Mouse (Mus musculus) midbrain, embryonic 15.5 days (tissue): ENCODE data around the gene Gm21976. TPM values are rescaled to one million over a fixed set of nuclear protein-coding genes. Genes with fewer than 3 reads are reported as not detected.

Experiments
- ATAC-seq: fragments of 200-750 bp; cut with Nextera tagmentation; replicated peaks from 2 replicates; pipeline ENCODE4 v1.8.0; 2017; ENCODE audit warnings: moderate TSS enrichment
- H3K27ac ChIP-seq: fragments of 300-500 bp; sonication (generic); 2 replicates; pipeline ENCODE4 v1.5.1; 2015; ENCODE audit warnings: mild to moderate bottlenecking, inconsistent platforms
- H3K27me3 ChIP-seq: fragments of 300-500 bp; sonication (generic); replicated peaks from 2 replicates; pipeline ENCODE4 v1.6.1; 2015; ENCODE audit warnings: inconsistent platforms
- H3K36me3 ChIP-seq: fragments of 300-500 bp; sonication (generic); replicated peaks from 2 replicates; pipeline ENCODE4 v1.6.1; 2015; ENCODE audit warnings: inconsistent platforms
- H3K4me1 ChIP-seq: fragments of 300-500 bp; sonication (generic); 2 replicates; pipeline ENCODE4 v1.6.1; 2015; ENCODE audit warnings: inconsistent platforms
- H3K4me2 ChIP-seq: fragments of 300-500 bp; sonication (generic); 2 replicates; pipeline ENCODE4 v1.6.1; 2015; ENCODE audit warnings: inconsistent platforms, mild to moderate bottlenecking, moderate library complexity
- H3K4me3 ChIP-seq: fragments of 300-500 bp; sonication (generic); 2 replicates; pipeline ENCODE4 v1.5.1; 2015; ENCODE audit warnings: mild to moderate bottlenecking, inconsistent platforms
- H3K9ac ChIP-seq: fragments of 300-500 bp; sonication (generic); 2 replicates; pipeline ENCODE4 v1.6.1; 2015; ENCODE audit warnings: mild to moderate bottlenecking, inconsistent platforms
- H3K9me3 ChIP-seq: fragments of 300-500 bp; sonication (generic); 2 replicates; pipeline ENCODE4 v1.6.1; 2016; ENCODE audit warnings: inconsistent platforms
- WGBS: fragments of 180-500 bp; shearing (Covaris S2); methylation state at CpG from one replicate; pipeline ENCODE4 v1.1.7; 2015; ENCODE audit warnings: mixed read lengths; 5-methylcytosine and 5-hydroxymethylcytosine counted together
- polyA plus RNA-seq: library from polyadenylated mRNA; unstranded; fragments of >200 nt; fragmentation: Nextera tagmentation; extraction: Ambion mirVana; gene quantifications from 2 replicates; pipeline ENCODE4 v1.2.1, GENCODE M21; 2015

Gene Gm21976
- polyA plus RNA-seq, 1 experiment from 2014 or later = not detected

DNA sequence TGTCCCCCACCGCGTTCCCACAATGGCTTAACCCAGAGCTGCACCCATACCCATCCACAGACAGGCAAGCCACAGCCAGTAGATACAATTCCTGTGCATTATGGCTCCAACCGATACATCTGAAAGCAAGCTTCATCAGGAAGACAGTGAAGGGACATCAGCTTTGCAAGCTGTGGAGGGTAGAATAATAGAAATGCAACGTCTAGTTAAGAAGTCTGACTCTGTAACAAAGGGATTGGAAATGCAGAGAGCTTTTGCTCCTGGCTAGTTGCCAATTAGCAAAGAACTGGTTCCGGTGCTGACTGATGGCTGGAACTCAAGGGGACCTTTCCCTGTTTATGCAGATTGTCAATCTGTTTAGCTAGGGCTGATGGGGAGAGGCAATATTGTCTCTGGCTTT, 26.7 kb downstream of the Gm21976 start:
- Histone ChIP-seq H3K4me2 (no peak overlapping the region), H3K36me3 (peaks cover 18% of the 10 kb centered on the region), H3K4me3 (no peak overlapping the region), H3K9me3 (no peaks in the 10 kb centered on the region), H3K27ac (peak overlapping the region; percentile 43; the same call in 1 of the 2 replicates), H3K27me3 (no peaks in the 10 kb centered on the region), H3K4me1 (peaks cover 4% of the 10 kb centered on the region; the same call in 1 of the 2 replicates), H3K9ac (no peak overlapping the region)
- peak; percentile 44; the same call in 1 of the 2 replicates for ATAC-seq
- WGBS = 28% methylated on average over 5 of the region's 5 CpGs

DNA sequence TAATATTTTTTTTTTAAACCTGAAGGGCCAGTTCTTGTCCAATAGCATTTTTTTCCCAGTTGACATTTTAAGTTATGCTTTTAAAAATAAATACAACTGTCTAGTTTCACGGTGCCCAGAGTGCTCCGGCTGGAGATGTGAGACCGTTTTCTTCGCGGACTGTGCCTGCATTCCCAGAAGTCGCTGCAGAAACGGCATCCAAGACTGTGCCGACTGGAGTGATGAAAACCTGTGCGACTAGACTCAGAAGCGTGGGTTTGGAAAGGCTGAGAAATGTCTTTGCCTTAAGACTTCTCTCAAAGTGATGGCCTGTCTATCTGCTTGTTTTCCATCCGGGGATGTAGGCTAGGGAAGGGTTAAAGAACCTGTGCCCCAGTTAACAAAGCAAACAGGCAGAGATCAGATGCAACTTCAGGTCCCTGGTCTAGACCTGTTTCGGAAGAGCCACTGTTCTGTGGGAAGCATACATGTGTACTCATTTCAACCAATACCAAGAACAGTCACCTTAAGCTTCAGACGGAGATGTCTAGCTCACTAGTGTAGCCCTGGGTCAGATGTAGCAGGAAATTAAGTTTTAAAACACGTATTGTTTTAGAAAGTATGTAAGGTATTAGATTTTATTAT, 27.3 kb downstream of the Gm21976 start:
- Histone ChIP-seq H3K4me2 (no peak overlapping the region), H3K36me3 (peaks cover 23% of the 10 kb centered on the region), H3K9ac (no peak overlapping the region), H3K4me3 (no peak overlapping the region), H3K27me3 (no peaks in the 10 kb centered on the region), H3K27ac (0 out of 2 replicates have a peak overlapping the region, but pooled peaks have one; percentile 14), H3K9me3 (no peaks in the 10 kb centered on the region), H3K4me1 (peaks cover 4% of the 10 kb centered on the region; the same call in 1 of the 2 replicates)
- ATAC-seq = peak; percentile 29; the same call in 1 of the 2 replicates
- 56% methylated on average over 14 of the region's 14 CpGs for WGBS

DNA sequence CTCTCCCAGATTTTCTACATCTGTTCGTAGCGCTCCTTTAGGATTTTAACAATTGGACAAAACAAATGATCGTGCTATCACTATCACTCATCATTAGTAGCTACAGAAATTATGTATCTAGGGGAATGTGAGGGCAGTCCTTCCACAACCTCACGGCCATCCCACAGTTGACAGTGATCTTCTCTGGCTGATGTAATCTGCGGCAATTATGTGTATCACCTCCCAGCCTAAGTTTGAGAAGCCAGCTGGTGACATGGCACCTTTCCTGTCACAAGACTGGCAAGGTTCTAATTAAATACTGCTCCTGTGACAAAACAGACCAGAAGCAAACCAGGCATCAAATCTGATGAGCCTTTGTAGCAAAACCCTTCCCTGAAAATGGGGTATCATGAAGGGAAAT, 28.3 kb downstream of the Gm21976 start:
- Histone ChIP-seq H3K27ac (no peak overlapping the region), H3K36me3 (peaks cover 32% of the 10 kb centered on the region), H3K4me1 (peaks cover 4% of the 10 kb centered on the region; the same call in 1 of the 2 replicates), H3K27me3 (no peaks in the 10 kb centered on the region), H3K4me3 (no peak overlapping the region), H3K4me2 (no peak overlapping the region), H3K9ac (no peak overlapping the region), H3K9me3 (no peaks in the 10 kb centered on the region)
- ATAC-seq = no peak
- WGBS = 83% methylated on average over 5 of the region's 5 CpGs

DNA sequence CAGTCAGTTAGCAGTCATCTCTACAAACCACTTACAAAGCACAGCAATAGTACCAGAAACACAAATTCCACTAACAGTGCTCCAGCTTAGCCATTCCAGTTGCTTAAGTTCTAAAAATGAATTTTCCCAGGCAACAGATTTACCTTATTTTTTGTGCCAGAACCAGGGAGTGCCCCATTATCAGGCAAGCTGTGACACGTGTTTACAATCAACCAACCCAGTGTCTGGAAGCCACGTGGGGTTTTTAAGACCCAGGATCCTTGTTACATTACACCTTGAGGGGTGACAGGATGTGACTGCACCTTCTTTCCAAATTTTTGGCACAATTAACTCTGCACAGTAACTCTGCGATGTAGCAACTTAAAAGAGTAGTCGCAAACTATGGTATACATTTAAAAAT, 29.0 kb downstream of the Gm21976 start:
- no peak for ATAC-seq
- Histone ChIP-seq H3K4me2 (no peak overlapping the region), H3K4me1 (peaks cover 4% of the 10 kb centered on the region; the same call in 1 of the 2 replicates), H3K27me3 (no peaks in the 10 kb centered on the region), H3K27ac (no peak overlapping the region), H3K9ac (no peak overlapping the region), H3K36me3 (peaks cover 32% of the 10 kb centered on the region), H3K9me3 (no peaks in the 10 kb centered on the region), H3K4me3 (no peak overlapping the region)
- WGBS = 90% methylated on average over 4 of the region's 4 CpGs

DNA sequence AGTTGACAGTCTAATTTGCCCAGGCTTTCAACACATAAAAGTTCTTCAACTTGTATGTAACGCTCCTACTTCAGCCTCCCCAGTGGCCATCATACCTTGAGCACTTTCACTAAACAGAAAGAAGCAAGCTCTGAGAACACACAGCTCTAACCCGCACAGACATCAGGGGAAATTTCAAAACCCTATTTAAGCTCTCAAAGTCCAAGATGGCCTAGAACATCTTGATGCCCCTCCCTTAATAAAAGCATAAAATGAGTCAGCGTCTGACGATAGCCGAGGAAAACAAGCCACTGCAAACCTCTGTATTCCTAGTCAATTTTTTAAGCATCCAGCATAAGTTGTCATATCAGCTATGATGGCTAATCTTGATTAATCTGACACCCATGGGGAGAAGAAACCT, 31.9 kb downstream of the Gm21976 start:
- no peaks in the 10 kb centered on the region for H3K9me3 ChIP-seq
- H3K4me2 ChIP-seq = no peak overlapping the region
- no peak for ATAC-seq
- 94% methylated on average over 5 of the region's 5 CpGs for WGBS
- H3K4me3 ChIP-seq = no peak overlapping the region
- H3K27ac ChIP-seq = no peak overlapping the region
- H3K27me3 ChIP-seq = no peaks in the 10 kb centered on the region
- H3K9ac ChIP-seq = no peak overlapping the region
- H3K4me1 ChIP-seq = peaks cover 21% of the 10 kb centered on the region
- H3K36me3 ChIP-seq = peaks cover 32% of the 10 kb centered on the region

DNA sequence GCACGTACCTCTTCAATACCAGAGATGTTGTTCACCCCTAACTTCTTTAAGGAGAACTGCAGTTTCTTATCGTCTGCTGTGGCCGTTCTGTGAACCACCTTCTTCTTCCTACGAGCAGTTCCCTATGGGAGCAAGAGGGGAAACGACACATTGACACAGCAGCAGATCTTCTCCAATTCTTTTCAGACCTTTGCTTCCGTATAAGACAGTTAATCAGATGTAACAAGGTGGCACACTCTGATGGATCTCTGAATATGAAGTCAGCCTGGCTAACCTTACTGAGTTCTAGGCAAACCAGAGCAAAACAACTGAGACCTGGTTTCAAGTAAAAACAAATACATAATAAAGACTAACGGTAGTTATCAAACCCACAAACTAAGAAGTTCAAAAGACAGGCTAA, 33.9 kb downstream of the Gm21976 start:
- WGBS = 81% methylated on average over 7 of the region's 7 CpGs
- no peak overlapping the region for H3K4me2 ChIP-seq
- no peak for ATAC-seq
- no peak overlapping the region for H3K27ac ChIP-seq
- no peak overlapping the region for H3K9ac ChIP-seq
- peaks cover 25% of the 10 kb centered on the region for H3K4me1 ChIP-seq
- H3K27me3 ChIP-seq = no peaks in the 10 kb centered on the region
- no peak overlapping the region for H3K4me3 ChIP-seq
- peaks cover 32% of the 10 kb centered on the region for H3K36me3 ChIP-seq
- no peaks in the 10 kb centered on the region for H3K9me3 ChIP-seq

DNA sequence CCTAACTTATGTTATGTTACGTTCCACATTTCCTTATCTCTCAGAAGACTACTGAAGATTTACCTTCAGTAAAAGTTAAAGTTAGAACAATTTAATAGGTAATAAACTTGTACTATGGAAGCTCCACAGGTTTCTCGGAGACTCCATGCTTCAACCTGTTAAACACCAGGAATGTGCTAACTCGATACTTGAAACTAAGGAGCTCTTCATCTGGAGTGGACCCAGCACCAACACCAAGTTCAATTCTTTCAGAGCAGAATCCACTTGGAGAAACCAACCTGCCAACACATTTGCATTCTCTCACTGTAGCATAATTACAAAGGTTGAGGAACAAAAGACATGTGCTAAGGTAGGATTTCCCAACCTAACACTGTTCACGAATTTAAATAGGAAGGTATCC, 35.4 kb downstream of the Gm21976 start:
- peaks cover 27% of the 10 kb centered on the region; the same call in 1 of the 2 replicates for H3K36me3 ChIP-seq
- no peak for ATAC-seq
- H3K4me1 ChIP-seq = peaks cover 25% of the 10 kb centered on the region
- H3K4me3 ChIP-seq = no peak overlapping the region
- no peaks in the 10 kb centered on the region for H3K9me3 ChIP-seq
- 75% methylated on average over 4 of the region's 4 CpGs for WGBS
- H3K4me2 ChIP-seq = peak overlapping the region; percentile 63; the same call in 1 of the 2 replicates
- no peak overlapping the region for H3K27ac ChIP-seq
- no peaks in the 10 kb centered on the region for H3K27me3 ChIP-seq
- no peak overlapping the region for H3K9ac ChIP-seq

DNA sequence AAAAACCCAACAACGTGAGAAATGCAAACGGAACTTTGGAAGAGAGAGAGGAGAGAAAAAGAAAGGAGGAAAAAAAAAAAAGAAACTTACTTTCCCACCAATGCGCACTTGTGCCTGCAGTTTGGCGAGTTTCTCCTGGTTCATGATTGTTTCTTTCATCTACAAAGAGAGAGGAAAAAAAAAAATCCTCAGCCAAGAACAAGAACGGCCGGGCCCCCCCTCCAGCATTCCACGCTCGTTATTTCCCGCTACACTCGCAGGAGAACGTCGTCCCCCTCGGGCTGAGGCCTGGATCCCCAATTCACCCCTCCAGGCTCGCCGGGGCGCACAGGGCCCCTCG, 36.4 kb downstream of the Gm21976 start:
- Histone ChIP-seq H3K4me1 (peaks cover 25% of the 10 kb centered on the region), H3K9ac (peak overlapping the region; percentile 73), H3K4me3 (peak overlapping the region; percentile 70), H3K27ac (peak overlapping the region; percentile 81), H3K9me3 (no peaks in the 10 kb centered on the region), H3K36me3 (peaks cover 18% of the 10 kb centered on the region; the same call in 1 of the 2 replicates), H3K4me2 (peak overlapping the region; percentile 63), H3K27me3 (no peaks in the 10 kb centered on the region)
- ATAC-seq = no peak
- WGBS = 0% methylated on average over 17 of the region's 17 CpGs

DNA sequence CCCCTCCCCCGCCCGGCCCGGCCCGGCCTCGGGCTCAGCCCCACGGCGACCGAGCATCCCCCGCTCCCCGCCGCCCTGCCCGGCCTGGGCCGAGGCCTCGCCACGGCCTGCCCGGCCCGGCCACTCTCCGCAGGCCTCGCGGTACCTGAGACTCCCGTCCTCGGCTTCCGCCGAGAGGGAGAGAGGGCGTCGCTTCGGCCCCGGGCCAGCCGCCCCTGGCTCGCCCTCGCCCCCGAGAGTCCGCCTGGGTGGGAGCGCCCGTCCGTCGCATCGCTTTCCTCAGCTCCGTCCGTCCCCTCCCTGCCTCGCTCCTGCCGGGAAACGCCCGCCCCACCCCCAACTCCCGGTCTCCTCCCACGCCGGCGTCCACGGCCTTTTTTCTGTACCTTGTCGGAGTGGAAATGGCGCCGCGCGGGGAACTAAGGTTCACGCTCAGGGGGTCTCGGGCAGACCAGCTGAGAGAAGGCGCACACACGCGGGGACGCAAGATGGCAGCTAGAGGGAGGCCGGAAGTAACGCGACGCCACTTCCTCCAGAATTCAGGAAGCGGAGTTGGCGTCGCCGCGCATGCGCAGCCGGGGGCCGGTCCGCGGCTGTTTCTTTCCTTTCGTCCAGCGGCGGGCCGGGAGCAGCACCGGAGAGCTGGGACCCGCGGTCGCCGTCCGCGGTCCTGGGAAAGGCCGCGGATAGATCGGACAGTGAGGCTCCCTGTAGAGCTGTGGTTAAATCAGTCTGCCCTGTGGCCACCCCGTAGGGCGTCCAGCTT, 37.0 kb downstream of the Gm21976 start, which contains the start of gene Btf3:
Gene Btf3 (minus strand): TSS at position 527 of the 766 bp plus-strand sequence.
- Histone ChIP-seq H3K36me3 (peaks cover 12% of the 10 kb centered on the region; the same call in 1 of the 2 replicates), H3K27ac (peak within 1 kb of the TSS; percentile 81), H3K9ac (peak within 1 kb of the TSS; percentile 73), H3K27me3 (no peaks in the 10 kb centered on the region), H3K4me3 (peak within 1 kb of the TSS; percentile 70), H3K4me2 (peak within 1 kb of the TSS; percentile 63), H3K4me1 (peaks cover 25% of the 10 kb centered on the region), H3K9me3 (no peaks in the 10 kb centered on the region)
- peak; percentile 95 for ATAC-seq
- WGBS = under 1% methylated on average over 90 of the region's 90 CpGs

DNA sequence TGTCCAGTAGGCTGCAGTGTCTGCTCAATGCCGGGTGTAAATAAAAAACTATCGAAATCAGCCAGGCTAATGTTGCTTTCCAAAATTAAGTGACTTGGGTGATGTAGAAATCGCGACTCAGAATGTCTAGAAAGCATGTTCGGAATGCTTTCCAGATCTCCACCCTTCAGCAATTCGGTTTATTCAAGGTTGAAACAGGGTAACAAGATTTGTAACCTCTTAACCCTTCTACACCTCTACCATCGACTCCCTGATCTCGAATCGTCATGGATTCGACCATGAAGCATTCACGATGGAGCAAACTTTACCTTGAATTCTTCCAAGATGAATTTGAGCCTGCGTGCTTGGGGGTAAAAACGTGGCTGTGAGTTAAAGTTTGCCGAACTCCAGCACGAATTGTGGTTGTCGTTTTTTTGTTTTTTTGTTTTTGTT, 37.6 kb downstream of the Gm21976 start:
- peak overlapping the region; percentile 70 for H3K4me3 ChIP-seq
- WGBS = 2% methylated on average over 16 of the region's 16 CpGs
- no peaks in the 10 kb centered on the region for H3K9me3 ChIP-seq
- peaks cover 25% of the 10 kb centered on the region for H3K4me1 ChIP-seq
- ATAC-seq = peak; percentile 25; the same call in 1 of the 2 replicates
- H3K27me3 ChIP-seq = no peaks in the 10 kb centered on the region
- peak overlapping the region; percentile 73 for H3K9ac ChIP-seq
- H3K36me3 ChIP-seq = peaks cover 6% of the 10 kb centered on the region; the same call in 1 of the 2 replicates
- H3K27ac ChIP-seq = peak overlapping the region; percentile 81
- peak overlapping the region; percentile 62 for H3K4me2 ChIP-seq

DNA sequence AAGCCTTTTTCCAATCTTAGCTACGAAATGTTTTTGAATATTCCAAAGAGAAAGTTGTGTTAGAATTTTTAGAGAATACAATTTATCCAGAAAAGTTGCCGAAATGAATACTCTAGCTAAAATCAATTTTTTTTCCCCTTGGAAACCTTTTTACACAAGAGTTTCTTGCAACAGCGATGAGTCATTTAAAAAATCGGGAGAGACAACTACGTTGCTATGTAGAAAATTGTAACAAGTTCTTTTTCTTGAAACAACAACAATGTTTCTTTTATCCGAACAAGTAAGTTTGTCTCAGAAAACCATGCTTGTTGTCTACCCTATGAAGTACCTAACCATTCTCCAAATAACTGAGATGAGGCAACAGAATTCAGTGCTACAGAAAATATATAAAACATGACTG, 38.2 kb downstream of the Gm21976 start:
- Histone ChIP-seq H3K36me3 (0 out of 2 replicates have a peak, but pooled peaks cover 1% of the 10 kb centered on the region), H3K27me3 (no peaks in the 10 kb centered on the region), H3K4me1 (peaks cover 25% of the 10 kb centered on the region), H3K9me3 (no peaks in the 10 kb centered on the region), H3K27ac (no peak overlapping the region), H3K4me2 (peak overlapping the region; percentile 62; the same call in 1 of the 2 replicates), H3K9ac (no peak overlapping the region), H3K4me3 (peak overlapping the region; percentile 70; the same call in 1 of the 2 replicates)
- no peak for ATAC-seq
- WGBS = 87% methylated on average over 6 of the region's 6 CpGs

DNA sequence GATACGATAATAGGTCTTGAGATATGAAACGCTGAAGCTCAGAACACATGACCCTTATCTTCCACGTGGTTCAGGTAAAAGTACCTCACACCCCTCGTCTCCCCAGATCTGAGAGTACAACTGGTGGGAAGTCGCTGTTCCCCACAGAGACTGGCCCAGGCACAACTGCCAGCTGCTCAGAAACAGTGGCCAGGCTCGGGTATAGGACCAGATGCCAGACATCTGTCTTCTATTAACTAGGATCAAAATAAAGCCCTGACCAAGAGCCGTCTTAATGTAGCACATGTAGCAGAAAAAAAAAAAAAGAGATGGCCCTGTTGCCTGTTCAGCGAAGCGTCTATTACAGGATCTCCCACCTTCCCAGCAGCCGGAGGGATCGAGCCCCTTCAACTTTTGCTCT, 45.3 kb downstream of the Gm21976 start:
- WGBS = 86% methylated on average over 11 of the region's 11 CpGs
- no peak for ATAC-seq

More for the DNA sequence above, 45.3 kb downstream of the Gm21976 start:
- Histone ChIP-seq H3K4me1 (no peaks in the 10 kb centered on the region), H3K4me2 (no peak overlapping the region), H3K36me3 (no peaks in the 10 kb centered on the region), H3K9me3 (no peaks in the 10 kb centered on the region), H3K27ac (no peak overlapping the region), H3K9ac (no peak overlapping the region), H3K4me3 (no peak overlapping the region), H3K27me3 (no peaks in the 10 kb centered on the region)
